Mouse (Mus musculus) limb, embryonic 11.5 days (tissue): ENCODE data around the gene Tex45. TPM values are rescaled to one million over a fixed set of nuclear protein-coding genes. Genes with fewer than 3 reads are reported as not detected.

Source experiments
- ATAC-seq: fragments of 200-750 bp; cut with Nextera tagmentation; 2 replicates; pipeline ENCODE4 v1.8.0; 2017; ENCODE audit warnings: low read depth; ENCODE audit not compliant: insufficient number of reproducible peaks, low FRiP score, low TSS enrichment
- DNase-seq: peaks from one replicate; pipeline ENCODE4 v3.0.0-alpha.2; 2015; ENCODE audit warnings: low spot score
- H3K27ac ChIP-seq: fragments of 300-500 bp; sonication (generic); replicated peaks from 2 replicates; pipeline ENCODE4 v1.5.1; 2014; ENCODE audit warnings: low read depth, mild to moderate bottlenecking, low read length
- H3K27me3 ChIP-seq: fragments of 300-500 bp; sonication (generic); 2 replicates; pipeline ENCODE4 v1.6.1; 2014; ENCODE audit warnings: mild to moderate bottlenecking, low read length, mixed read lengths; ENCODE audit not compliant: control insufficient read depth, insufficient read depth
- H3K36me3 ChIP-seq: fragments of 300-500 bp; sonication (generic); 2 replicates; pipeline ENCODE4 v1.6.1; 2014; ENCODE audit warnings: mild to moderate bottlenecking, low read length, moderate library complexity, mixed read lengths; ENCODE audit not compliant: control insufficient read depth, insufficient read depth
- H3K4me1 ChIP-seq: fragments of 300-500 bp; sonication (generic); 2 replicates; pipeline ENCODE4 v1.6.1; 2014; ENCODE audit warnings: low read length, mixed read lengths; ENCODE audit not compliant: control insufficient read depth, insufficient read depth
- H3K4me2 ChIP-seq: fragments of 300-500 bp; sonication (generic); 2 replicates; pipeline ENCODE4 v1.6.1; 2014; ENCODE audit warnings: low read depth, mild to moderate bottlenecking, moderate library complexity; ENCODE audit not compliant: severe bottlenecking
- H3K4me3 ChIP-seq: fragments of 300-500 bp; sonication (generic); 2 replicates; pipeline ENCODE4 v1.5.1; 2014; ENCODE audit warnings: low read depth, low read length
- H3K9ac ChIP-seq: fragments of 300-500 bp; sonication (generic); 2 replicates; pipeline ENCODE4 v1.6.1; 2014; ENCODE audit warnings: mild to moderate bottlenecking, low read length
- H3K9me3 ChIP-seq: fragments of 300-500 bp; sonication (generic); 2 replicates; pipeline ENCODE4 v1.6.1; 2016; ENCODE audit warnings: low read length; ENCODE audit not compliant: control insufficient read depth
- WGBS: fragments of 180-500 bp; shearing (Covaris S2); extraction: QIAGEN DNeasy Blood & Tissue Kit; methylation state at CpG from one replicate; pipeline ENCODE4 v1.1.7; 2014; 5-methylcytosine and 5-hydroxymethylcytosine counted together
- polyA plus RNA-seq: library from polyadenylated mRNA; unstranded; fragments of >200 nt; fragmentation: Nextera tagmentation; extraction: Ambion mirVana; gene quantifications from 2 replicates; pipeline ENCODE4 v1.2.1, GENCODE M21; 2014

Tex45 gene
- 0.13 TPM in 1 of 2 replicates, not detected in the other for polyA plus RNA-seq

DNA sequence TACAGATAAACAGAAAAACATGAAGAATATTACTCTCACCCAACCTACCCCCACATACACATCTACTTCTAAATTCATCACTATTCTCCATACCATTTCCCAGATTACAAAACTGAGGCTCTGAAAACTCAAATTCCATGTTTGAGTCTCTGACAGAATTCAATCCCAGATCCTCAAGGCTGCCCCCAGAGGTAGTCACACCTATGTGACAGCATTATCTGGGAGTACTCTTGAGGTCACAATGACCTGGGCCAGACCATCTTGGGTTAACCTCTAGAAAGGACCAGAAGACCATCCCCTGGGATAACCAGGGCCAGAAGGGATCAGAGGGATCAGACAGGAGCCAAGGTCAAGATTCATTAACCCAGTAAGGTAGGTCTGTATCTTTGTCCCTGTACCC, at the start of gene Tex45:
Gene Tex45 (plus strand): TSS at position 301 of the 400 bp plus-strand sequence.
- Histone ChIP-seq H3K4me1 (no peaks in the 10 kb centered on the region), H3K9me3 (no peaks in the 10 kb centered on the region), H3K4me3 (no peak within 1 kb of the TSS), H3K4me2 (no peak within 1 kb of the TSS), H3K27me3 (no peaks in the 10 kb centered on the region), H3K9ac (no peak within 1 kb of the TSS), H3K27ac (no peak within 1 kb of the TSS), H3K36me3 (no peaks in the 10 kb centered on the region)
- DNase-seq, result no peak
- ATAC-seq, result no peak

- H3K27me3 ChIP-seq, result no peaks in the 10 kb centered on the region
- ATAC-seq (no peak), DNase-seq (no peak)
- no peak overlapping the region for H3K9ac ChIP-seq
- H3K4me1 ChIP-seq, result peaks cover 22% of the 10 kb centered on the region
- H3K4me2 ChIP-seq, result no peak overlapping the region
- H3K9me3 ChIP-seq, result no peaks in the 10 kb centered on the region
- no peaks in the 10 kb centered on the region for H3K36me3 ChIP-seq
- H3K4me3 ChIP-seq, result no peak overlapping the region
- no peak overlapping the region for H3K27ac ChIP-seq
- 88% methylated on average over 5 of the region's 5 CpGs for WGBS
Measured at GRCm38 (mm10) chr8:3421507-3421906, 49.2 kb upstream of the Tex45 start.

GRCm38 (mm10) chr8:3425217-3425616, 45.4 kb upstream of the Tex45 start:
- no peak overlapping the region for H3K4me2 ChIP-seq
- peaks cover 6% of the 10 kb centered on the region; the same call in 1 of the 2 replicates for H3K4me1 ChIP-seq
- DNase-seq (no peak), ATAC-seq (no peak)
- no peaks in the 10 kb centered on the region for H3K36me3 ChIP-seq
- 93% methylated on average over 5 of the region's 5 CpGs for WGBS
- no peak overlapping the region for H3K9ac ChIP-seq
- H3K4me3 ChIP-seq, result no peak overlapping the region
- H3K27ac ChIP-seq, result no peak overlapping the region
- no peaks in the 10 kb centered on the region for H3K27me3 ChIP-seq
- no peaks in the 10 kb centered on the region for H3K9me3 ChIP-seq

GRCm38 (mm10) chr8:3426211-3426610, 44.5 kb upstream of the Tex45 start:
- Histone ChIP-seq H3K4me2 (no peak overlapping the region), H3K9ac (no peak overlapping the region), H3K27me3 (no peaks in the 10 kb centered on the region), H3K36me3 (no peaks in the 10 kb centered on the region), H3K4me3 (no peak overlapping the region), H3K9me3 (no peaks in the 10 kb centered on the region), H3K4me1 (no peaks in the 10 kb centered on the region), H3K27ac (no peak overlapping the region)
- ATAC-seq (no peak), DNase-seq (no peak)
- WGBS, result 91% methylated on average over 3 of the region's 3 CpGs

DNA sequence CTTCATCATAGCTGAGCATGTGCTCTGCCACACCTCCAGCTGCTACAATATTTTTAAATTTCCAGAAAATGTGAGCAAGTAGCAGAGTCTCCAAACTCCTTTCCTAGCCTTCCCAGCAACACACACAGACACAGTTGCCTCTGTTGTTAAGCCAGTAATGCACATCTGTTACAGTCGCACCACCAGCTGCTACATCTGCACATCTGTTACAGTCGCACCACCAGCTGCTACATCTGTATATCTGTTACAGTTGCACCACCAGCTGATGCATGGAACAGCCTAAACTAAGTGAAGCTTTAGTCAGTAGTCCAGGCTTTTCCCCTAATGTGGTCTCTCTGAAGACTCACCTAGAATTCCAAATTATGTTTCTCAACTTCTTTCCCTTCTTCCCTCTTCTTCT, 42.2 kb upstream of the Tex45 start:
- Histone ChIP-seq H3K9ac (no peak overlapping the region), H3K4me3 (no peak overlapping the region), H3K27me3 (no peaks in the 10 kb centered on the region), H3K9me3 (no peaks in the 10 kb centered on the region), H3K36me3 (peaks cover 3% of the 10 kb centered on the region; the same call in 1 of the 2 replicates), H3K4me2 (no peak overlapping the region), H3K4me1 (no peaks in the 10 kb centered on the region), H3K27ac (no peak overlapping the region)
- DNase-seq (no peak), ATAC-seq (no peak)
- WGBS, result 92% methylated on average over 2 of the region's 2 CpGs

DNA sequence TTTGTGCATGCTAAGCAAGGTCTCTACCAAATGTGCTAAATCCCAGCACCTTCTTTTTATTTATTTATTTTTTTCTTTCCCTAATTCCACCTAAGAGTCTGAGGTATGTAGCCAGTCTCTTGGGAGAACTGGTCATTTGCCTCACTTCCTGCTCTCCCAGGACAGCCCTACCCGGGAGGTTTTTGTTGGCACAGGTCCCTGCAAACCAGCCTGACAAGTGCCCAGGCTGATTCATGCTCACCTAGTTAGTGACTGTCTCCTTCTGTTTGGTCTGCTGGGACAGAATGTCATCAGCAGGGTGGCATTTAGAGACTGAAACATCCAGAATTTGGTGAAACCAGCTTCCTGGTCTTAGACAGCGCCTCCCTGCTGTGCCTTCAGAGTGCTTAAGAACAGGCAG, 40.7 kb upstream of the Tex45 start:
- Histone ChIP-seq H3K9ac (no peak overlapping the region), H3K4me3 (no peak overlapping the region), H3K4me2 (no peak overlapping the region), H3K4me1 (no peaks in the 10 kb centered on the region), H3K27me3 (no peaks in the 10 kb centered on the region), H3K36me3 (peaks cover 3% of the 10 kb centered on the region; the same call in 1 of the 2 replicates), H3K27ac (no peak overlapping the region), H3K9me3 (no peaks in the 10 kb centered on the region)
- 81% methylated on average over 2 of the region's 2 CpGs for WGBS
- no peak for DNase-seq
- ATAC-seq, result no peak

- Histone ChIP-seq H3K36me3 (peaks cover 5% of the 10 kb centered on the region; the same call in 1 of the 2 replicates), H3K27me3 (no peaks in the 10 kb centered on the region), H3K4me2 (no peak overlapping the region), H3K4me3 (no peak overlapping the region), H3K9me3 (no peaks in the 10 kb centered on the region), H3K9ac (no peak overlapping the region), H3K4me1 (no peaks in the 10 kb centered on the region), H3K27ac (no peak overlapping the region)
- no peak for DNase-seq
- WGBS, result 80% methylated on average over 3 of the region's 3 CpGs
- no peak for ATAC-seq
Measured at GRCm38 (mm10) chr8:3431113-3431512, 39.5 kb upstream of the Tex45 start.

- no peak overlapping the region for H3K27ac ChIP-seq
- no peak overlapping the region for H3K4me2 ChIP-seq
- H3K4me1 ChIP-seq, result no peaks in the 10 kb centered on the region
- H3K4me3 ChIP-seq, result no peak overlapping the region
- ATAC-seq (no peak), DNase-seq (no peak)
- H3K9ac ChIP-seq, result no peak overlapping the region
- H3K36me3 ChIP-seq, result peaks cover 17% of the 10 kb centered on the region; the same call in 1 of the 2 replicates
- WGBS, result 95% methylated on average over 6 of the region's 6 CpGs
- H3K27me3 ChIP-seq, result no peaks in the 10 kb centered on the region
- no peaks in the 10 kb centered on the region for H3K9me3 ChIP-seq
Measured at GRCm38 (mm10) chr8:3436492-3436891, 34.2 kb upstream of the Tex45 start.

DNA sequence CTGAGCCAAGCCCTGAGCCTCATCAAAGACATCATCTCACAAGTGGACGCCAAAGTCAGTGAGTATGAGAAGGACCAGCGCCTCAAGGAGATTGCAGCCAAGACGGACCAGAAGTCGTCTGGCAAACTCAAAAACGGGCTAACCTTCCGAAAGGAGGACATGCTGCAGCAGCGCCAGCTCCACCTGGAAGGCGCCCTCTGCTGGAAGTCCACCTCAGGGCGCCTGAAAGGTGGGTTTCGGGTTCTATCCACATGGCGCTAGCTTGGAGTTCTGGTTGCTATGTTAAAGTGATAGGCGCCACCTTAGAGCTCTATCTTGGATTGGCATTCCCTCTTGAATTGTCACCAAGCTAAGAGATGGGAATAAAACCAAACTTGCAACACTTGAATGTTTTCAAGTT, 31.2 kb upstream of the Tex45 start:
- H3K9ac ChIP-seq, result no peak overlapping the region
- DNase-seq, result peak; percentile 34
- WGBS, result 79% methylated on average over 12 of the region's 12 CpGs
- ATAC-seq, result no peak
- no peaks in the 10 kb centered on the region for H3K27me3 ChIP-seq
- peaks cover 14% of the 10 kb centered on the region; the same call in 1 of the 2 replicates for H3K36me3 ChIP-seq
- no peak overlapping the region for H3K27ac ChIP-seq
- no peak overlapping the region for H3K4me2 ChIP-seq
- no peaks in the 10 kb centered on the region for H3K9me3 ChIP-seq
- no peaks in the 10 kb centered on the region for H3K4me1 ChIP-seq
- no peak overlapping the region for H3K4me3 ChIP-seq
